Mouse (Mus musculus): ENCODE measurements around the gene Kpna1.

DNA sequence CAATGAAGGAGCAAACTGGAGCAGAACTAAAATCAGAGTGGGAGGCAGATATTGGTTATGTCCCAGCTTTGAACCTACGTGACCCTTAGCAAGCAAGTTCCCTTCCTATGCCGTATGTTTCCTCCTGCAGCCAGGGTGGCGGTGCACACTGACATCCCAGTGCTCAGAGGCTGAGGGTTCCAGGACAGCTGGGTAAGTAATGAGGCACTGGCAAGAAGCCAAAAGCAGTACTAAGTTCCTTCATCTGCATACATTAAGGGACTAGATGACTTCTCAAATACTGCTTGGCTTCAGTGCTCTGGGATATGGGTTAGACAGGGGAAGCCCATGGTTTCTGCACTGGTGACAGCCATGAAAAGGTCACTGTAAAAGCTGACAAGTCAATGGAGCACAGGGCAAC is 89.8 kb downstream of the Kpna1 start:
- TF ChIP-seq USF1 (IDR thresholded peaks at IDR 0.05; ENCODE audit: low read depth, low read length) (no peak), EP300 (IDR thresholded peaks at IDR 0.05; ENCODE audit: low read length) (no peak), POLR2A (IDR thresholded peaks at IDR 0.05; ENCODE audit: low read depth, low read length) (no peak), RAD21 (IDR thresholded peaks at IDR 0.05; ENCODE audit: low read depth, low read length) (no peak), CTCF (conservative IDR thresholded peaks at IDR 0.05 in 1 of 2, IDR thresholded peaks at IDR 0.05 in 1 of 2; ENCODE audit: low read depth in 2 of 2, low read length in 2 of 2) (no peak), NRF1 (IDR thresholded peaks at IDR 0.05; ENCODE audit: low read depth, low read length) (no peak), KAT2A (IDR thresholded peaks at IDR 0.05; ENCODE audit: insufficient replicate concordance, low read length) (no peak), ZKSCAN1 (IDR thresholded peaks at IDR 0.05; ENCODE audit: borderline replicate concordance, low read depth, low read length) (no peak), MYC (IDR thresholded peaks at IDR 0.05; ENCODE audit: low read depth, low read length) (no peak), TCF12 (IDR thresholded peaks at IDR 0.05; ENCODE audit: low read depth, low read length) (no peak), JUND (conservative IDR thresholded peaks at IDR 0.05; ENCODE audit: low read depth, low read length) (no peak), ZMIZ1 (IDR thresholded peaks at IDR 0.05; ENCODE audit: low read depth, low read length) (no peak), SIN3A (IDR thresholded peaks at IDR 0.05; ENCODE audit: low read length) (no peak), JUN (IDR thresholded peaks at IDR 0.05; ENCODE audit: insufficient read depth, low read depth, low read length) (no peak)

Measured in CH12.LX (cell line).